Mouse (Mus musculus) ZHBTc4 (cell line): ENCODE measurements at regions not wholly inside any gene's neighbourhood (a gene's known extent, or its start where the extent isn't known, plus 50 kb on each side); places are given as distances from the start of the nearest gene placed in this dataset.

Experiments used
- DNase-seq: peaks from one replicate; pipeline ENCODE4 v3.0.0-alpha.2; 2011; ENCODE audit warnings: low read depth, low spot score

DNA sequence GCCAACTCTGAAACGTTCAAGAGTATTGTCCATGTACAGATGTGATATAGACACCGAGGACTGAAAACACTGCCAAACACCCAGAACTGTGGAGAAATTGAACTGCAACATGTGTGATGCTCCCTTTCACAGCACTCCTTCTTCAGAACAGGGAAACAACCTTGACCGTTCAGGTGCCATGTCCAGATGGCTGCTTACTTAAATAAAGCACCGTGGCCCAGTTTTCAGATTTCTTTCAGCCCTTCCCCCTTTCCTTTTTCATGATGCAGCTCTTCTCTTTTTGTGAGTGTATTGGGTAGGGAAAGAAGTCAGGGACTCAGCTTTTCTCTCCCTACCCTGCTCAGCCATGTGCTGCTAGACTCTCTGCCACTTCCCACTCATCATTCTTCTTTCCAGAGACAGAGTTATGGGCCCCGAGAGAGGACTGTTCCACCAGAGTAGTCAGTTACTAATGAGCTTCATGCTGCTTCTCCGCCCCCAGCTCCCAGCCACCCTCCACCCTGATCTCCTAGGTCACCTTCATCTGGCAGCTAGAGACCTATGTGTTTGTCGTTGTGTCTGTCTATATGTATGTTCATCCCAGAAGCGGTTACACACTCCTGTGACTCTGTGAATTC is 74.3 kb upstream of the Astn2 start:
- DNase-seq = no peak
